Mouse (Mus musculus) cerebellum, postnatal 10 days (tissue): ENCODE measurements around the gene Cpeb3.

ENCODE experiments used
- DNase-seq, 2 experiments: peaks; one replicate each; pipeline ENCODE4 v3.0.0; 2021; ENCODE audit warnings: mixed read lengths in 2 of 2

The Cpeb3 gene

DNA sequence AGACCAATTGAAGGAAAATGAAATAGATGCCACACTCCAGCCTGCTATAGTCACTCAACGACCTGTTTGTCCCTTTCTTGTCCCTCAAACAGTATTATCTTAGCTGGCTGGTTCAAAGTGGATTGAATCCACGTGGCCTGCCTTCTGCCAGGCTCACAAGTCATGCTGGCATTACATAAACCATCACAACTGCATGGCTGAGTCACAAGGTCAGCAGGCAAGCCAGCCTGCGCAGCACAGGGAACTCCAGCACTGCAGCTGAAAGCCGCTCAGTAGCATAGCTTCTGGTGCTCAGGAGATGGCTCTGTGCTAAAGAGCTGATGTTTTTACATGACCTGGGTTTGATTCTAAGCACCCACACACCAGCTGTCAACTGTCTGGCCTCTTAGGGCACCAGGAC is 130.3 kb downstream of the Cpeb3 start:
- peak; percentile 34 to 42 for DNase-seq

DNA sequence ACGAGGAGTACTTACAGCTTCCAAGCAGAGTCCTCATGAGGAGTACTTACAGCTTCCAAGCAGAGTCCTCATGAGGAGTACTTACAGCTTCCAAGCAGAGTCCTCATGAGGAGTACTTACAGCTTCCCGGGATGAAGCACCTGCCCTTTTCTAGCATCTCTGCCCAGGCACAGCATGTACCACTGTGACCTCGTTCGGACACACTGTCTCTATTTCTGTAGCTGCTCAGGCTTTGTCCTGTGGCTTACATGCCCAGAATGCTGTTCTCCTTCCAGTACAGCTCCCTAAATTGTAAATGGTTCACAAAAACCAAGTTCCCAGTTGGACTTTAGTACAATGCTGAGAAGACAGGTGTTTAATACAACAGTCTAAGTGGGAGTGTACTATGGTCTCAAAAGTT is 131.1 kb downstream of the Cpeb3 start:
- peak; percentile 48 to 62 for DNase-seq

DNA sequence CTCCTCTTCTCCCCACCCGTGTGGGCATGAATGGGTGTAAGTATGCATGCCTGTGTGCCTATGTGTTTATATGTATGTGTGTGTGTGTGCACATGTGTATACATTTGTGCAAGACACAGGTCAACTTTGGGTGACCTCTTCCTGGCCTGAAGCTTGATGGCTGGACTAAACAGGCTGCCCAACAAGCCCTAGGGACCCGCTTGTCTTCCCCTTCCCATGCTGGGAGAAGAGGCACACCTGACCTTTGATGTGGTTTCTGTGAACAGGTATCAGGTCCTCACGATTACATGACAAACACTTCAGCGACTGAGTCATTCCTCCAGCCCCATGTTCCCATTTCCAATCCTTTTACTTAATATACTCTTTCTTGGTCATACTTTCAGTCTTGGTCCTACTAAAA is 131.8 kb downstream of the Cpeb3 start:
- no peak for DNase-seq

DNA sequence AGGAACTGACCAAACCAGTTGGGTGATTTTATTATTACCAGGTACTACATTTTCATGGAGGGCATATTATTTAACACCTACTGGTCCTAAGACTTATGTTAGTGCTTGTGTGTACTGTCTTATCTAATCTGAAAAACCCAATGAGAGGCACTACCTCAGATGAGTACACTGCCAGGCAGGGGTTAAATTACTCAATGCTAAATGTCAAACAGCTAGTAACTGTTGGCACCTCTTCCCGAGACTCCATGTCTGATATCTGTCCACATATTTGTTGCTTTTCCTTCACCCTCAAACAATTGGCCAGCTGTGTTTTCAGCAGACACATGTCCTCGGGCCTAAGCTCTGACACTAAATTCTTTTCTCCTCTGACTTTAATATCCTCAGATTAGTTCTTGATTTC is 132.3 kb downstream of the Cpeb3 start:
- DNase-seq, result no peak

DNA sequence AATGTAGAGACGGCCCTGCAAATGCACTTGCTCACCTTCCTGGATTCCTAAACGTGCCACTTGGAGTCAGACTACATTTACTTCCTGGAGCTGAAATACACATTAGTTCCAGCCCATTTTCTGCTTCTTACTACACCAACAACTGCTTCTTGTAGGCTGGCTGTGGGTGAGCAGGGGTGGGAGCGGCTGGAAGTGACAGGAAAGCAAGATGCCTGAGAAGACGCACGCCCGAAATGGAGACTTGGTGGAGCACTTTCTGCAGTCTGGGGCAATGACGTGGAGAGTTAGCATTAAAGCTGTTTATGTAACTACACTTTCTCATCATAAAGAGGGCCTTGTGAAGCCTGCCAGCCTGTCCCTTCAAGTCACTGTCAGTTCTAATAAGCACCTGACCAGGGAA is 132.7 kb downstream of the Cpeb3 start:
- DNase-seq, result no peak

DNA sequence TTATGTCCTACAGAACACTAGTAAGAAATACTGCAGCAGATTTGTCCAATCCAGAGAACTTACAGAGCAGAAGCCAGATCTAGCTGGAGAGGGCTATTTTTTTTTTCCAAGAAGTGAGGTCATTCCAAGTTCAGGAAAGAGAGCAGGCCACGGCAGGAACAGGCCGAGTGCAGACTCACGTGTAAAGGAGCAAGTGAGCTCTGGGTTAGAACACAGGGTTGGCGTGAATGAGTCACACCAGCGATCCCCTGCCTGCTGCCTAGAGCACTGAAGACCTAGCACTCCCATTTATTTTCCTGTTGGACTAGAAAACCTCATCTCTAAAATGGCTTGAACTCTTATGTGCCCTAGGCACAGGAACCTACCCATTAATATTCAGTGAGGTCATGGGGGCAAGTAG is 133.7 kb downstream of the Cpeb3 start:
- no peak for DNase-seq

DNA sequence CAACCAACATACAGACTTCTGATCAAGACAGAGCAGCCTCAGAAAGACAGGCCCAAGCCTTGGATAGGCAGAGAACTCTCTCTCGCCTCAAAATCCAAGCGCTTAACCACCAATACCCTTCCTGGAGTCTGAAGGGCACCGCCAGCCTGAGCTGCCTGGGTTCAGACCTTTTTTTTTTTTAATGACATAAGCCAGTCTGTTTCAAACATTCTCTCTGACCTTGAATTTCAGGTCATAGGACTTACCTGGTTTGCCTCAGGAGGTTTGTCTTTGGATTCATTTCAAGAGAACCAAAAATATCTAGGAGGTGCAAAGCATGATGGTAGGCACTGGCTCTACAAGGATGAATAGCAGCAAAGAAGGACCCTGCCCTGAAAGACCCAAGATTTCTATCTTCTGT is 134.1 kb downstream of the Cpeb3 start:
- no peak for DNase-seq

DNA sequence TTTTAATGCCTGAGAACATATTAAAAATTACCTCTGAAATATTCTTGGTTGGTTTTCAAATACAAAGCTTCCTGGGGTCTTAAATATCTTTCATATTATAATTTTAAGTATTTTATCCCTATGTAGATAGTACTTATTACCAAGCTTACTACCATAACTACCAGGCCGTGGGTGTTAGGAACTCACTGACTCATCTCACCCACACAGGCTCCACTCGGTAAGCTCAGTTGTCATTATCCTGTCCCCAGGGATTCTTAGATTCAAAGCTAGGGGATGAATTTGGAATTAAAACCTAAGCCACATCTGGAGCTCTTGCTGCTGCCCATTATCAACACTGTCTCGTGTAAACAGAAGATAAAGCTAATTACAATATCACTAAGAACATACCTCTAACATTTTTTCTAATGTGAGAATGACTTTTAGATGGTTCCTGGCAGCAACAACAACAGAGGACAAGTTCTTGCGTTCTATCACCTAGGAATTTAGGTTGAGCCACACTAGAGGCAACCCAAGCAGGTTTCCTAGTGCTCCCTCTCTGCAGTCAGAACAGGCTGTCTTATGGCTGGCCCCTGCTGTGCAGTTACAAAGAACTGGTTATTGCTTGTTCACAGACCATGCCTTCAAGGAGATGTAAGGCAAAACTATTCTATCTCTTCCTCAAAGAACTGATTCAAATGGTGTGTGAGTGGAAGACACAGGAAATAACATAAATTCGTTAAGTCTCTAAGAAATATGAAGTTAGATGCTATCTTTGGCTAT is 135.4 kb downstream of the Cpeb3 start:
- DNase-seq, result no peak

DNA sequence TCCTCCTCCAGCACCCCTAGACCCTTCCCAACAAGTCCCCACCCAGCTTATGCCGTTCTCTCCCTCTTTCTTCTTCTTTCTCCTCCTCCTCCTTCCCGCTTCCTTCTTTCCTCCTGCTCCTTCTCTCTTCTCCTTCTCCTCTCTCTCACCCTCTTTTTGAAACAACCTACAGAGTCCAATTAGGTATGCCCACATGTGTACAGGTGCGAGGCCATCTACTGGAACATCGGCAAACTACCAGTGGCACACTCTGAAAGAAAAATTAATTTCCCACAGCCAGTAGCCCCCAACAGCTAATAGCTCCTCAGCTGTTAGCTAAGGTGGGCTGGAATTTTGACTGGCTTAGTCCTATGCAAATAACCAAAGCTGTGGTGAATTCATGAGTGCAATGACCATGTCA is 139.2 kb downstream of the Cpeb3 start:
- no peak for DNase-seq

DNA sequence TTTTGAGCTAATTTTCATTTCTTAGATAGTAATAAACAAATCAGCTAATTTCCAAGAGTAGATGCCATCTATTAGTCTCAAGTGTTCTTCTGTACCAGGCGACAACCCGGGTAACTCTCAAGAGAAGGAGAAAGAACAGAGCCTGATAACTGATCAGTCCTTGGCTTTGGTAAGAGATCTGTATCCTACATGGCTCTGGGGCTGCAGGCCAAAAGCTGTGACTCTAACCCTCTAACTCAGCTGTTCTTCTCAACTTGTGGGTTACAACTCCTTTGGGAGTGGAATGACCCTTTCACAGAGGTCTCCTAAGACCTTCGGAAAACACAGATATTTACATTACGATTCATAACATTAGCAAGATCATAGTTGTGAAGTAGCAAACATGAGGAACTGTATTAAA is 148.3 kb downstream of the Cpeb3 start:
- DNase-seq, result no peak

DNA sequence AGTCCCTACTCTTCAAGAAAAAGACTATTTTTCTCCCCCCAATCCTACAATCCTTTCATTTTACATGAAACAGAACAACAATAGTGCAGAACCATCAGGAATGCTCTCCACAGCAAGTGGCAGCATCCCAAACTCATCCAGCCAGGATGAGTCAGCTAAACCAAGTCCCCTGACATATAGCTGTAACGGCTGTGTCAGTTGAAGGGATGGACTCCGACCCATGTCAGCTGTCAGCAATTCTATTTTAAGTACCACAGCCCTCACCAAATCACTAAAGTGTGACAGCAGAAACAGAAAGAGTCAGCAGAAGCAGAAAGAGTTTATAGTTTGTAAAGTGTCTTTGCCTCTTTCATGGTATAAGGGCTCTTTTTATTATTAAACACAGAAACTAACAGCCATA is 148.8 kb downstream of the Cpeb3 start:
- DNase-seq, result peak in 1 of 2 experiments; percentile 29

DNA sequence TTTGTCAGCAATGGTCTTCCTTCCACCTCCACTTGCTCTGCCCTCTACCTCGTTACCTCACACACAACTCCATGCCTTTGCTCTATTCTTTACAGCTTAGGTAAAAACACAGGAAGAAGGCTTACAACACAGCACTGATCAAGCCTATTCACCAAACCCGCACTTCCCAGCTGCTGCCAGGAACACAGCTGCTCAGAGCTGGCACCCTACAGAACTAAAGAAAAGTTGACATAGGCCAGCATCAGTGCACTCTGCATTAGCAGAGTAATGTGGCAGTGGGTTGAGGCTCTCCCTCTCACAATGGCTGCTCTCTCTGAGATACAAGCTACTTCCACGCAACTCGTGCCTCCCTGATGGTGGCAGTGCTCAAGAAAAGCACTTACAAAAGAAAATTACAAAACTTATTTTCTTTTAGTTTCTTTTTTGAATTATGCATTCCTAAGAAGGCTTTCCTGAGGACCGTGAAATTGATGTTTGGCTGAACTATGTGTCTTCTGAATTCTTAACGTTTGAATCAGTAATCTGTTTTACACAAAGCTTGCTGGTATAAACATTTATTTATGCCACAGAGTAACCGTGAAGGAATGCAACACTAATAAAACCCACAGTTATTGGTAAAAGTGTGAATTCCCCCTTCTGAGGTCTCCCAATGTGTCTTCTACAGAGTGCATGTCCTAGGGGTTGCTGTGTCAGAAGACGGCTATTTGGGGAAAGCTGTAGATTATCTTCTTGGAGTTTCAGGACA is 151.1 kb downstream of the Cpeb3 start:
- DNase-seq, result no peak

DNA sequence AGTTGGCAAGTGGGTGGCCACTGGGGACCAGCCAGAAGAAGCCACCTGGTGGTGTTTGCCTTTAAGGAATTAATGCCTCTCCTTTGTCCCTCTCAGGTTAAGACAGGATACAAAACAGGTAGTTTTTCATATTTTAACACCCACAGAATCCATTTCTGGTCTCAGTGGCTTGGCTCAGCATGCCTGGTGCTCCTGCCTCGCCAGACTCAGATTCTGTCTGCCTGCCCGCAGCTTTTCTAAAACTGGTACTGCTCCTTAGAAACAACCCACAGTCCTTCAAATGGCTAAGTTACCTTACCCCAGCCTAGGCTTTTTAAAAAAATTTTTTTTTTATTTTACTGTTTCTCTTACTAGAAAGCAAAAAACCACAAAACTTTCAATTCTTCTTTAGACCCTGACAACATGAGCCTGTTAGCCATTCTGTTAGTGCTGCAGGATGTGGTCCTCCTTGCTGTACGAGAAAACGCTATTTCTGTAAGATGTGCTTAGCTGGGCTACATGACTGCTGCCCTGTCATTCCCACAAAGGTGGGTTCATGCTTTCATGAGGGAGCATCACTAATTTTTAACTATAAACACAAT is 152.3 kb downstream of the Cpeb3 start:
- no peak for DNase-seq

DNA sequence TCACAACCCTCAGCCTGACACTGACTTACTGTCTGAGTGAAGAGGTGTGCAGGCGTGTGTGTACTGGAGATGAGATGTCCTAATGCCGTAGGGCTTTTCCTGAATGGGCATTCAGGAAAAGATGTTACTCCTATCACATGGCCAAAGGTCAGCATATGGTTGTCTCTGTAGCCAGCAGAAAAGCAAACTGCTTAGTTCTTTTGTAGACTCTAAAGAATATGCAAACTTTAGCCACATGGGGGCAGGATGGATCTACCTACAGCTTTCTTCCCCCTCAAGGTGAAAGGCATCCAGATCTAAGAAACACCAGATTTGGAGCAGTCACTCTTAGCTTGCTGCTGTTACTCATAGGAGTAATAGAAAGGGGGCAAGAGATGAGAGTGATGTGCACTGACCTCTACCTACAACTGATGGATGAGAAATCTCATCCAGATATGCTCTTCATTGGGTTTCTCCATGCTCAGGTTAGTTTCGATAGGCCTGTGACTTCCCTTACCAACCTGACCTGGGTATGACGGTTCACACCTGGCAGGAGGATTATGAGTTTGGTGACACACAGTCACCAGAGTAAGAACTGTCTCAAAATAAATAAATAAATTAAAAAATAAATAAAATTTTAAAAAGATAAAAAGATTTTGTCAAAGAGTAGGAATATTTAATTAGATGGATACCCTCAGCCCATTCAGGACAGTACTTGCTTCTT is 157.6 kb downstream of the Cpeb3 start:
- peak; percentile 80 to 88 for DNase-seq

DNA sequence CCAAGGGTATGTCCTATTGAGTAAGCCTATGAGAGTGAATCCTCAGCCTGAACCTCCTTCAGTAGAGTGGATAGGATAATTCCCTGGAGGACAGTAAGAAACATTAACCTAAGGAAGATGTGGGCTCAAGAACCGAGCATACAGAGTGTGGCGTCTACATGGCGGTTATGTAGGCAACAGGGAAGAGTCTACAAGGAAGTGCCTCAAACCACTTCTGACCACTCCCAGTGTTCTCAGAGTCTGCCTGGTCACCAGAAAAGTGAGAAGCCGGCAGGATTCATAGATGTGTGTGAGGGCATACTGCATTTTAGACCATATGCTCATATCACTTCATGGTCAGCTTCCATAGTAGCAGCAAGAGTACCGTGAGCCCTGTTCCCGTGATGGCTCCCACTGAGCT is 159.9 kb downstream of the Cpeb3 start:
- DNase-seq, result no peak

DNA sequence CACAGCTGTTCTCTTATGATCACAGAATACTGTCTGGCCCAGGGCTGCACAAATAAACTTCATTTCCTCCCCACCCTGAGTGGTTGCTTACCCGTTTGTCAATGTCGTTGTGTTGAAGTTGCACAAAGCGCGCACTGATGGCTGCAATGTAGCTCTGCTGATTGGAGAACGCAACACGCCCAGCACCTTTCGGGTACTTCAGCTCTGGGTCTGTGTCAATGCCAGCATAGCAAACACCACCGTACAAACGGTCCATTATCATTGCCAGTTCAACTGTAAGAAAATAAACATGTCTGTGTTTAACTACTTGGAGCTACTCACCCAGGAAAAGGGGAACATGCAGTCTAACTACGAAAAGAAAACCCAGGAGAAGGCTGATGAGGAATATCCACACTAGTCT is 164.0 kb downstream of the Cpeb3 start:
- DNase-seq, result no peak

DNA sequence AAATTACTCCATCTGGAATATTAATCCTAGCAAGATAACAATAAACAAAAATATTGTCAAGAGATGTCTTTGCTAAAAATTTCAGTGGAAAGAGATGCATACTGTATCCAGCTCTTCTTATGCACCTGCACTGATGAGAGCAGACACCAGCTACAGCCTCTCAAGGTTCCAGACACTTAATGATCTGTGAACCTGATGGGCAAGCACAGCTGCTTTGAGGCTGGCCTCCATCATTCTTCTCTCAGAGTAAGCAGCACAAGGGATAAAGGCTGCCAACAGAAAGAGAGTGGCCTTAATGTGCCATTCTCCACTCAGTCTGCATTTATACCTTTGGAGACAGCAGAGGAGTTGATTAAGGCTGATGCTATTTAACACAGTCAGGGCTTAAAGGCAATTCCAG is 167.5 kb downstream of the Cpeb3 start:
- DNase-seq, result no peak

DNA sequence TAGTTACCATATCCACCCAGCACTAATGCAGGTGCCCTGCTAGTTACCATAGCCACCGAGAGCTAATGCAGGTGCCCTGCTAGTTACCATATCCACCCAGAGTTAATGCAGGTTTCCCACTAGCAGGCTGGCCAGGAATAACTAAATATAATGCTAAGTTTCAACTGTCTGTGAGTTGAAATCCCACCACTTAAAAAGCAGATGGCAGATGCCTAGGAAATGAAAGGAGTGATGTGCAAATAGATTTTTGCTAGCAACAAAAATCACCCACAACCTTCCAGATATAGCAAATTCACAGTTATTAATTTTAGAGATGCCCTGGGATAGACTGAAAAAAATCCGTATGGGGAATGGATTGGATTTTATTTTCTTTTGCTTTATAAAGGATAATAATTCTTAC is 176.0 kb downstream of the Cpeb3 start:
- DNase-seq, result no peak

DNA sequence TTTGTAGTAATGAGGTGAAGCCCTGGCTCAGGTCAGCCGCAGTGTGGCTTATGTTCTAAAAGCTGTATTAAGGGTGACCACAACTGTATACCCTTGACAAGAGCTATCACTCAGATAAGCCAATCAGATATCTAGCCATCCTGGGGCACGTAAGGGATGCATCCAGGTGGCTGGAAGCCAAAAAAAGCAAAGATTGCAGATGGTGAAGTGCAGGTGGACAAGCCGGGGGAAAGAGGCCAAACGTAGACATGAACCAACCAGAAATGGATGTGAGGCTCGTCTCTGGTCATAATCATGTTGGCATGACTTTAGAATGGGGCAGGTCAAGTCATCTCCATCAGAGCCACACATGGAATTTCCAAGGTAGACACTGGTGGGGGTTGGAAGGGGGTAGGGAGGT is 177.0 kb downstream of the Cpeb3 start:
- peak; percentile 27 to 32 for DNase-seq

DNA sequence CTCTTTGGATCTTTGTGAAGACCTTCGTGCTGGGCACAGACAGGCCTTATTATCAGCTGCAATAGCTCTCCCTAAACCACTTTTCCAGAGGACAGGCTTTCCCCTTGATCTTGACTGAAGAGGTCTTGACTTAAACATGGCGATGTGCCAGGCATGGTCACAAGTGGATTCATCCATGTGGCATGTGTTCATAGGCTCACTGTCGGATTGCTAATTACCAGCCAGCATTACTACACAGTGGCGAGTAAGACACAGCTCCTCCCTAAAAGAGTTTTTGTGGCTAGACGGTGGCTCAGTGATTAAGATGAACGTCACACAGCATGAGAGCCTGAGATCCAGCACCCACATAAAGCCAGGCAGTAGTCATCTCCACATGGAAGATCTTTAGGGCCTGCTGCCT is 178.6 kb downstream of the Cpeb3 start:
- peak in 1 of 2 experiments; percentile 15 for DNase-seq

DNA sequence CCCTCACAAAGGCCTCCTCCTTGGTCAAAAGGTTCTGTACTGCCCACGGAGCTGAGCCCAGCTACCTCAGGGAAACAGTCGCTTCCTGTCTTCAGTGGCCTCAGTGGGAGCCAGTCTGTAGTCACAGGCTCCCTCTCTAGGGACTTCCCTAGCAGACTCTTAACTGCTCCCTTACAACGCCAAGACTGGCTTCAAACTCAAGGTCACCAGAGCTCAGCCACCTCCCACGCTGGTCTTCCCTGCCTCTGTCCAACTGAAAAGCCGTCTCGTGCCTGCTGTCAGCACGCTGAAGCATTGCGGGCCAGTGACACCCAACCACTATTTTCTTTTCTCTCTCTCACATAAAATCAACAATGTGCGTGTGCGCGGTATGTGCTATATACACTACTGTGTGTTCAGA is 182.0 kb downstream of the Cpeb3 start:
- DNase-seq, result no peak

DNA sequence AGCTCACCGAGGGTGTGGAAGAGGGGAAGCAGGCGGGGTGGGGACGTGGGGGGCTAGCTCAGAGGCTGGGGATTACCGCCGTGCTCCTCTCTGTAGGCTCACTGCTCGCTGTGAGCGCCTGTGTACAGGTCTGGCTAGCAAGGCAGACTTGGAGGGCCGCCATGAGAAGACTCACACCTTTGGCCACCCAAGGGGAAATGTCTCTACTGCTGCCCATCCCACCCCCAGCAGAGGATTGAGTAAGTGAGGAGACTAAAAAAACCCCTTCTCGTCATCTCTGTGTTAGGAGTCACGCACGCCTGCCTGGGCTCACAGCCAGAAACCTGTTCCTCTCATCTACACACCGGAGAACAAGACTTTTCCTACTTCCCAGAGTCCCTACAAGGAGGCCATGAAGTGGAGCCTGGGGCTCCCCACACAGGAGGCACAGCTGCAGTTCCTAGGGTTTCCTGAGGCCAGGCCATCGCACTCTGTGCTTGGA is 182.5 kb downstream of the Cpeb3 start:
- peak; percentile 38 to 45 for DNase-seq

DNA sequence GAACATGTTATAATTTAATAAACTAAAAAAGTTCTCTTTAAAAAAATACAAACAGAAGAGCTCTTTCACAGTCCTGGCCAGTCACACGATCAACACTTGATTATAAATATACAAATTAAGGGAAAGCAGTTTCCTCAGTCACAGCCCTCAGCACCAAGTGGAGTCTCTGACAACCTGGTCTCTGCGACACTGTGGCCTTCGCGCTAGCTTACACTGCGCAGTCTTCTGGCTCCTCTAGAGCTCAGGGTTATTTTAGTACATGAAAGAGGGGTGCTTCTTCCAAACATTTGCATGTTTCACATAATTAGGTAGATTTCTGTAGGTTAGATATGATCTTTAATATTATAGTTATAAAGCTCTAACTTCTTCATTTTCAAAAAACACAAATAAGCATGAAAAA is 186.3 kb downstream of the Cpeb3 start:
- DNase-seq, result no peak
